Mouse (Mus musculus) embryonic facial prominence, embryonic 14.5 days (tissue): ENCODE data around the gene B3galt4. TPM values are rescaled to one million over a fixed set of nuclear protein-coding genes. Genes with fewer than 3 reads are reported as not detected.
A peak's percentile ranks its signal among the peaks of the same experiment; 100 is the strongest.

ENCODE experiments used
- ATAC-seq: fragments of 200-750 bp; cut with Nextera tagmentation; 2 replicates; pipeline ENCODE4 v1.8.0; 2017; ENCODE audit warnings: low read depth, moderate number of reproducible peaks, moderate TSS enrichment
- DNase-seq: peaks from one replicate; pipeline ENCODE4 v3.0.0-alpha.2; 2015; ENCODE audit warnings: low spot score
- H3K27ac ChIP-seq: fragments of 300-500 bp; sonication (generic); replicated peaks from 2 replicates; pipeline ENCODE4 v1.5.1; 2014; ENCODE audit warnings: low read depth, mild to moderate bottlenecking, low read length, moderate library complexity
- H3K27me3 ChIP-seq: fragments of 300-500 bp; sonication (generic); replicated peaks from 2 replicates; pipeline ENCODE4 v1.6.1; 2014; ENCODE audit warnings: low read length; ENCODE audit not compliant: control insufficient read depth, insufficient read depth
- H3K36me3 ChIP-seq: fragments of 300-500 bp; sonication (generic); 2 replicates; pipeline ENCODE4 v1.6.1; 2014; ENCODE audit warnings: low read length, mixed read lengths; ENCODE audit not compliant: control insufficient read depth, insufficient read depth
- H3K4me1 ChIP-seq: fragments of 300-500 bp; sonication (generic); 2 replicates; pipeline ENCODE4 v1.6.1; 2014; ENCODE audit warnings: antibody characterized with exemption, low read length; ENCODE audit not compliant: control insufficient read depth, insufficient read depth
- H3K4me2 ChIP-seq: fragments of 300-500 bp; sonication (generic); 2 replicates; pipeline ENCODE4 v1.6.1; 2014; ENCODE audit warnings: low read depth, mild to moderate bottlenecking, low read length, moderate library complexity, mixed read lengths
- H3K4me3 ChIP-seq: fragments of 300-500 bp; sonication (generic); 2 replicates; pipeline ENCODE4 v1.5.1; 2014; ENCODE audit warnings: low read depth, mild to moderate bottlenecking, low read length
- H3K9ac ChIP-seq: fragments of 300-500 bp; sonication (generic); 2 replicates; pipeline ENCODE4 v1.6.1; 2014; ENCODE audit warnings: low read depth, mild to moderate bottlenecking, low read length, moderate library complexity, mixed read lengths
- H3K9me3 ChIP-seq: fragments of 300-500 bp; sonication (generic); 2 replicates; pipeline ENCODE4 v1.6.1; 2016; ENCODE audit warnings: low read length; ENCODE audit not compliant: control insufficient read depth
- WGBS: fragments of 180-500 bp; shearing (Covaris S2); extraction: QIAGEN DNeasy Blood & Tissue Kit; methylation state at CpG from one replicate; pipeline ENCODE4 v1.1.7; 2014; 5-methylcytosine and 5-hydroxymethylcytosine counted together
- polyA plus RNA-seq: library from polyadenylated mRNA; unstranded; fragments of >200 nt; fragmentation: Nextera tagmentation; extraction: Ambion mirVana; gene quantifications from 2 replicates; pipeline ENCODE4 v1.2.1, GENCODE M21; 2014

B3galt4 gene
- polyA plus RNA-seq, 1 experiment from 2014 or later: 4.4 TPM

DNA sequence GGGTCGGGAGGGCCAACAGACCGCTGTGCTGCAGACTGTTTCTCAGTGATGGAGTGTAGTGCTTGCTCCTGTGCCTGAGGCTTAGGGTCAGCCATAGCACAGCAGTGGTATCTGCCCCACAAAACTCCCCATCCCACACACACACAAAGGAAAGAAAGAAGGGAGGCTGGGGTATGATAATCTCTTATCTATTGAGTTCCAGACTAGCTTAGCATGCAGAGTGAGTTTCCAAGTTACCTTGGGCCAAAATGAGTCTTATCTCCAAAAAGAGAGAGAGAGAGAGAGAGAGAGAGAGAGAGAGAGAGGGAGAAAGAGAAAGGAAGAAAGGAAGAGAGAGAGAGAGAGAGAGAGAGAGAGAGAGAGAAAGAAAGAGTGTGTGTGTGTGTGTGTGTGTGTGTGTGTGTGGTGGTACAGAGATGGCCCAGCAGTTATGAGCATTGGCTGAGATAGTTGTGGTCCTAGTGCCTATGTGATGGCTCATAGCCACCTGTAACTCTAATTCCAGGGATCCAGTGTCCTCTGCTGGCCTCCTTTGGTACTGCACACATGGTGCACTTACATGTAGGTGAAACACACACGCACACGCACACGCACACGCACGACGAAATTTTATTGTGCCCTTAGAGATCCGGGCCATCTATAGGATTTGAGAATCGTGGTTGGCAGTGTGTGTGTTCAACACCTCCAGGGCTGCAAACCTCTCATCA lies 26.6 kb downstream of the B3galt4 start:
- H3K36me3 ChIP-seq: peaks cover 16% of the 10 kb centered on the region
- H3K9ac ChIP-seq: no peak overlapping the region
- no peaks in the 10 kb centered on the region for H3K9me3 ChIP-seq
- no peak overlapping the region for H3K4me3 ChIP-seq
- H3K4me1 ChIP-seq: peaks cover 5% of the 10 kb centered on the region
- 87% methylated on average over 7 of the region's 10 CpGs for WGBS
- ATAC-seq (no peak), DNase-seq (no peak)
- H3K4me2 ChIP-seq: no peak overlapping the region
- no peaks in the 10 kb centered on the region for H3K27me3 ChIP-seq
- H3K27ac ChIP-seq: no peak overlapping the region

DNA sequence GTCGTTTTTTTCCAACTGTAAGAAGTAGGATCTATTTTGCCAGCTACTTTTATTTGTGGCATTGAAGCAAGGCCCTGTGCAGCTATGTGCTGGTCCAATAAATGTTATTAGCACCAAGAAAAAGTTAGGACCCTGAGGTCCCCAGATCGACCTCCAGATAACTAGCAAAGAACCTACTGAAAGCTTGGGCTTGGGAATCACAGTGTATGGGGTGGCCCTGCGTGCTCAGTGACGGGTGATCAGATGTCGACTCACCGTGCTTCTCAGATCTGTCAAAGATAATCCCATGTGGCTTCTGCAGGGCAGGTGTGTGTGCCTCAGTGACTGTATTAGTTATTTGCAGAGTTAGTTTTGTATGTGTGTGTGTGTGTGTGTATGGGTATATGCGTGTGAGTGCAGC lies 29.9 kb downstream of the B3galt4 start:
- no peak overlapping the region for H3K9ac ChIP-seq
- H3K27me3 ChIP-seq: no peaks in the 10 kb centered on the region
- H3K4me2 ChIP-seq: no peak overlapping the region
- peaks cover 5% of the 10 kb centered on the region for H3K4me1 ChIP-seq
- WGBS: 76% methylated on average over 7 of the region's 7 CpGs
- no peak for ATAC-seq
- H3K9me3 ChIP-seq: no peaks in the 10 kb centered on the region
- DNase-seq: no peak
- no peak overlapping the region for H3K4me3 ChIP-seq
- H3K36me3 ChIP-seq: peaks cover 14% of the 10 kb centered on the region; the same call in 1 of the 2 replicates
- no peak overlapping the region for H3K27ac ChIP-seq

DNA sequence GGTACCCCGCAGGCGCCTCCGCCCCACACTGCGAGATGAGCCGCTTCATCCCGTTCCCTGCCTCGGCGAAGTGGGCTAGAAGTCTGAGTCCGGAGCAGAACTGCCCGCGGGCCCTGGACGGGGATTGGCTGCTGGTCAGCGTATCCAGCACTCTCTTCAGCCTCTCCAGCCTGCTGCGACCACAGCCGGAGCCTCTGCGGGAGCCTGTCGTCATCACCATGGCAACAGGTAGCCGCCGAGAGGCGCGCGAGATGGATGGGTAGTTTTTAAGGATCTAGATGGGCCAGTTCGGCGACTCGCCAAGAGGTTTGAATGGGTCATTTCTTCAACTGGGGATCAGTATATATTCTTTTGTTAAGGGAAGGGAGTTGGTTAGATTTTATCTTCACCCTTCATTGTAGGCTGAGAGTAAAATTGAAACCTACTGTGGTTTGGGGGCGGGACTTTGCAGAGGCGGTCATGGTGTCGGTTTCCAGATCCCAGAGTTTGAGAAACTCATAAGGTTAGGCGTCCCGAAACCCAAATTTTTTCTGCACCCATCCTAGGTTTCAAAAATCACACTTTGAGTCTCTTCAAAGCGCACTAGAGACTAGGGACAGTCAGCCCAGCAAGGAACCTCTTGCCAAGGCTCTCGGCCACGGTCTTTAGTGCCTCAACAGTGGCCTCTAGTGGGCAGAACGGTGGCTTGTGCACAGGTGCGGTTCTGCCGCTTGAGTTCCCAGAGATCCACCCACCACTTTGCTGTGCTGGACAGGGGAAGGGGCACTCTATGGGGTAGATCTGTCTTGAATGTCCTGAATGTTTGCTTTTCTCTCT lies 30.8 kb downstream of the B3galt4 start:
- Histone ChIP-seq H3K36me3 (peaks cover 9% of the 10 kb centered on the region; the same call in 1 of the 2 replicates), H3K27ac (no peak overlapping the region; the same call in 1 of the 2 replicates), H3K4me2 (peak overlapping the region; percentile 97), H3K9me3 (no peaks in the 10 kb centered on the region), H3K9ac (peak overlapping the region; percentile 68), H3K4me1 (peaks cover 5% of the 10 kb centered on the region), H3K27me3 (no peaks in the 10 kb centered on the region), H3K4me3 (peak overlapping the region; percentile 66)
- DNase-seq (peak; percentile 89), ATAC-seq (peak; percentile 17; the same call in 1 of the 2 replicates)
- WGBS: 1% methylated on average over 36 of the region's 36 CpGs

DNA sequence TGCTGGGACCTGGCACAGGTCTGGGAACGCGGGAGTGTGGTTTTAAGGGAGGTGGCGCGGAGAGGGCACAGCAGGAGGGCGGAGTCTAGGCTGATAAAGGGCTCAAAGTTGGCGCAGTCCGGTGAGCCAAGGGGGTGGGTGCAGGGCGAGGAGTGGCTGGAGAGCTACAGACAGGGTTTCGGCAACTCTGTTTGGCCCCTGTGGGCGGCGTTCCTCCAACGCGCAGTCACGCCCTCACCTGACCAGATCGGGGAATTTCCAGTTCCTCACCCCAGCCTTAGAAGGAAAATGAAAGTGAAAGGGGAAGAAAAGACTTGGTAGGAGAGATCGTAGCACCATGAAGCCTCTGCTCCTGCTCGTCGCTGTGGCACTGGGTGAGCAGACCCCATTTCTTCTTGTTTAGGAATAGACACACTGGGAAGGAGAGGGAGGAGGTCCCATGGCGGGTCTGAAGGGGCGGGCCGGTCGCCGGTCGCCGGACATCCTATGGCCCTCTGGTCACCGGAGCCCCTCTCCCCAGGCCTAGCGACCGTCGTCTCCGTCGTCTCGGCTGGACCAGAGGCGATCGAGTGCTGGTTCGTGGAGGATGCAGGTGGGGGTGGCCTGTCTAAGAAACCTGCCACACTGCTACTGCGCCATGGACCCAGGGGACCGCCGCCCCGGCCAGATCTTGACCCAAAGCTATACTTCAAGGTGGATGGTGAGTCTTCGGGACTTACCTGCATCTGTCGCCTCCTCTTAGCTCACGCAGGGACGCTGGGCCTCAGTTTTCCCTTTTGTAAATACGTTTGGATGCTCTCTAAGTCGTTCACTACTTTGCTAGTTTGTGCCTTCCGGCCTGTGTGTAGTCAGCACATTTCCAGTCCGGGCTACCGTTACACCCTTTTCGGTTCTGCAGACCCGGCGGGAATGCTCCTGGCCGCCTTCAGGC lies 31.7 kb downstream of the B3galt4 start:
- Histone ChIP-seq H3K27ac (peak overlapping the region; percentile 46), H3K27me3 (no peaks in the 10 kb centered on the region), H3K4me3 (peak overlapping the region; percentile 66), H3K36me3 (peaks cover 15% of the 10 kb centered on the region; the same call in 1 of the 2 replicates), H3K9me3 (no peaks in the 10 kb centered on the region), H3K4me2 (peak overlapping the region; percentile 97), H3K9ac (peak overlapping the region; percentile 68), H3K4me1 (peaks cover 10% of the 10 kb centered on the region)
- ATAC-seq (no peak), DNase-seq (peak; percentile 69)
- WGBS: under 1% methylated on average over 48 of the region's 52 CpGs

GRCm38 (mm10) chr17:33918293-33919203 lies 32.7 kb downstream of the B3galt4 start:
- peaks cover 26% of the 10 kb centered on the region for H3K36me3 ChIP-seq
- no peaks in the 10 kb centered on the region for H3K9me3 ChIP-seq
- 0 out of 2 replicates have a peak overlapping the region, but pooled peaks have one; percentile 46 for H3K27ac ChIP-seq
- ATAC-seq (no peak), DNase-seq (no peak)
- H3K4me3 ChIP-seq: peak overlapping the region; percentile 66
- peaks cover 10% of the 10 kb centered on the region for H3K4me1 ChIP-seq
- H3K4me2 ChIP-seq: peak overlapping the region; percentile 97
- WGBS: 61% methylated on average over 32 of the region's 37 CpGs
- no peaks in the 10 kb centered on the region for H3K27me3 ChIP-seq
- no peak overlapping the region; the same call in 1 of the 2 replicates for H3K9ac ChIP-seq

DNA sequence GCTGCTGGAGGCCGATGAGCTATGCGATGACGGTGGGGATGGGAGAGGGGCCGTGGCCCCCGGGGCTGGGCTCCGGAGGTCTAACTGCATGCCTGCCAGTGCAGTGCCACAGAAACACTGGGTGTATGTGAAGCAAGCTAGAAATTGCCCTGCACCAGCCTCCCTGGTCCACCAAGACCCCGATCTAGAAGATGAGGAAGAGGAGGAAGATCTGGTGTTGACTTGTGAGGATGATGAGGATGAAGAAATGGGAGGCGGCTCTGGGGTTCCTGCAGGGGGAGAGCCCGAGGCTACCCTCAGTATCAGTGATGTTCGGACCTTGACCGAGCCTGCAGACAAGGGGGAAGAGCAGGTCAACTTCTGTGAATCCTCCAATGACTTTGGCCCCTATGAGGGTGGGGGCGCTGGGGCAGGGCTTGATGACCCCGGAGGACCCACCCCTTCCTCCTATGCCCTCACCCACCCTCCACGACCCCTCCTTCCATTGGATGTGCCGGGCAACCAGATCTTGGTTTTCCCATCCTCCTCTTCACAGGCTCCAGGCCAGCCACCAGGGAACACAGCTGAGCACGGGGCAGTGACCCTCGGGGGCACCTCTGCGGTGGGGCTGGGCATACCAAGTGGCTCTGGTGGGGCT lies 33.5 kb downstream of the B3galt4 start:
- WGBS: 82% methylated on average over 18 of the region's 18 CpGs
- DNase-seq (no peak), ATAC-seq (no peak)
- H3K4me1 ChIP-seq: peaks cover 10% of the 10 kb centered on the region
- H3K27me3 ChIP-seq: no peaks in the 10 kb centered on the region
- no peak overlapping the region for H3K4me3 ChIP-seq
- H3K4me2 ChIP-seq: no peak overlapping the region
- H3K9me3 ChIP-seq: no peaks in the 10 kb centered on the region
- H3K27ac ChIP-seq: no peak overlapping the region
- no peak overlapping the region for H3K9ac ChIP-seq
- peaks cover 32% of the 10 kb centered on the region for H3K36me3 ChIP-seq

- Histone ChIP-seq H3K9ac (peak overlapping the region; percentile 66; the same call in 1 of the 2 replicates), H3K9me3 (no peaks in the 10 kb centered on the region), H3K27me3 (no peaks in the 10 kb centered on the region), H3K27ac (no peak overlapping the region), H3K4me3 (peak overlapping the region; percentile 51), H3K36me3 (peaks cover 39% of the 10 kb centered on the region), H3K4me1 (peaks cover 10% of the 10 kb centered on the region), H3K4me2 (peak overlapping the region; percentile 70)
- WGBS: 70% methylated on average over 31 of the region's 31 CpGs
- DNase-seq (no peak), ATAC-seq (no peak)
Observed at GRCm38 (mm10) chr17:33916847-33917655, 34.2 kb downstream of the B3galt4 start.
